Mouse (Mus musculus) spleen, adult 2 months (tissue): ENCODE data around the gene Prpsap1.

ENCODE experiments used
- CTCF ChIP-seq: fragments of 200-500 bp; IDR thresholded peaks from 2 replicates; pipeline ENCODE4 v1.5.1; 2011; ENCODE audit warnings: mild to moderate bottlenecking, inconsistent platforms; ENCODE audit not compliant: insufficient read depth, insufficient read length, insufficient replicate concordance; ENCODE audit errors: extremely low read depth
- POLR2A ChIP-seq: fragments of 200-500 bp; IDR thresholded peaks from 2 replicates; pipeline ENCODE4 v1.6.1; 2011; ENCODE audit warnings: low read depth, low read length, inconsistent platforms

- TF ChIP-seq CTCF (no peak), POLR2A (no peak)
Measured at GRCm38 (mm10) chr11:116432593-116433355, 61.2 kb downstream of the Prpsap1 start.
